Mouse (Mus musculus) spleen, postnatal 14 days (tissue): ENCODE data around the gene Slc9a9.

Source experiments
- DNase-seq, 2 experiments: peaks; one replicate each; pipeline ENCODE4 v3.0.0; 2021 to 2022; ENCODE audit warnings: low spot score in 2 of 2

Gene Slc9a9

GRCm38 (mm10) chr9:94732136-94732535 lies 62.4 kb downstream of the Slc9a9 start:
- no peak for DNase-seq

- DNase-seq, result no peak
Measured at GRCm38 (mm10) chr9:94732599-94733287, 63.0 kb downstream of the Slc9a9 start.

- no peak for DNase-seq
Measured at GRCm38 (mm10) chr9:94734320-94734719, 64.6 kb downstream of the Slc9a9 start.

- DNase-seq, result no peak
Measured at GRCm38 (mm10) chr9:94737226-94737625, 67.5 kb downstream of the Slc9a9 start.

- DNase-seq, result peak in 1 of 2 experiments; percentile 35
Measured at GRCm38 (mm10) chr9:94738555-94739427, 69.1 kb downstream of the Slc9a9 start.

- no peak for DNase-seq
Measured at GRCm38 (mm10) chr9:94740841-94741240, 71.1 kb downstream of the Slc9a9 start.

GRCm38 (mm10) chr9:94743291-94743690 lies 73.6 kb downstream of the Slc9a9 start:
- no peak for DNase-seq

- no peak for DNase-seq
Measured at GRCm38 (mm10) chr9:94748503-94748902, 78.8 kb downstream of the Slc9a9 start.

GRCm38 (mm10) chr9:94750187-94750586 lies 80.5 kb downstream of the Slc9a9 start:
- no peak for DNase-seq

GRCm38 (mm10) chr9:94750935-94751637 lies 81.4 kb downstream of the Slc9a9 start:
- DNase-seq, result no peak

- DNase-seq, result no peak
Measured at GRCm38 (mm10) chr9:94751638-94752021, 81.9 kb downstream of the Slc9a9 start.

GRCm38 (mm10) chr9:94752121-94752520 lies 82.4 kb downstream of the Slc9a9 start:
- no peak for DNase-seq

GRCm38 (mm10) chr9:94759904-94760303 lies 90.2 kb downstream of the Slc9a9 start:
- no peak for DNase-seq

- DNase-seq, result no peak
Measured at GRCm38 (mm10) chr9:94768114-94768513, 98.4 kb downstream of the Slc9a9 start.

GRCm38 (mm10) chr9:94768524-94768923 lies 98.8 kb downstream of the Slc9a9 start:
- no peak for DNase-seq

- no peak for DNase-seq
Measured at GRCm38 (mm10) chr9:94773357-94773756, 103.6 kb downstream of the Slc9a9 start.

GRCm38 (mm10) chr9:94788261-94788660 lies 118.6 kb downstream of the Slc9a9 start:
- DNase-seq, result no peak

GRCm38 (mm10) chr9:94790966-94791365 lies 121.3 kb downstream of the Slc9a9 start:
- no peak for DNase-seq

- no peak for DNase-seq
Measured at GRCm38 (mm10) chr9:94803073-94803472, 133.4 kb downstream of the Slc9a9 start.

- DNase-seq, result no peak
Measured at GRCm38 (mm10) chr9:94805506-94805905, 135.8 kb downstream of the Slc9a9 start.

- no peak for DNase-seq
Measured at GRCm38 (mm10) chr9:94815518-94815917, 145.8 kb downstream of the Slc9a9 start.

GRCm38 (mm10) chr9:94821268-94821667 lies 151.6 kb downstream of the Slc9a9 start:
- no peak for DNase-seq
